Mouse (Mus musculus): ENCODE data around the gene Hes6.

Gene Hes6

DNA sequence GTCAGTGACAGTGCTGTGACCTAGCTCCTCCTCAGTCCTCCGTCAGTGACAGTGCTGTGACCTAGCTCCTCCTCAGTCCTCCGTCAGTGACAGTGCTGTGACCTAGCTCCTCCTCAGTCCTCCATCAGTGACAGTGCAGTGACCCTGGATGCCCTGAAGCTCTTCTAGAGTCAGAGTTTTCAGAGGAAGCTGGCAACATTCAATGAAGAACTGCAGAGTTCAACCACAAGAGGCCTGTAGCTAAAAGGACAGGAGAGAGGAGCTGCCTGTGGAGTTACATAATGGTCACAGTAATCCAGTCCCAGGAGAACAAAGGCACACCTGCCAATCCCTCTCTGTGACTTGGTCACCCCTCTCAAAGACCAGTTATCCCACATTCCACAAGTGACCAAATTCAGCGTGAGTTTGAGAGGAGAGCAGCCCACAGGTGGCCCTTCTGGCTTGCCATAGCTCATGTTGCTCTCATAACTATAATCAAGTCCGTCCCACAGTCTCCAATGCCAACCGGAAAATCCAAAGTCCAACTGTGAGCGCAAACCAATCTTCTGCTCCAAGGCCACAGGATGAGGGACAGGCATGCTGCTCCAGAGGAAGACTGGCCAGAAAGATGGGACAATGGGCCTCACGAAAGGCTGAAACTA lies 28.6 kb upstream of the Hes6 start:
- intact Hi-C loops (cut with DNase I) = no loop called here

DNA sequence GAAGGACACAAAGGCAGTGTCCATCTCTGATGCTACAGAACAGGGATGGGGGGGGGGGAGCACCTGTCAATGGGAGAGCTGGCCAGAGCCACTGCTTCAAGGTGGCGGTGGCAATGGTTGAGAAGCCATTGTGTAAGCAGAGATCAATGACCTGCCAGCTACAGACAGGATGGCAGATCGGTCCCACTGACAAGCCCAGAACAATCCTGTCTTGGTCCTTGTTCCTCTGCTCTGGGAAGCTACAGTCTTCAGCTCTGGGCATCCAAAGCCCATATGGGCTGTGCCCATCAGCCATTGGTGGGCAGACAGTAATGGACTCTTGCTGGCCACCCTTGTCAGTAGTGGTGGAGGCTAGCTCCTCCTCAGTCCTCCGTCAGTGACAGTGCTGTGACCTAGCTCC lies 28.0 kb upstream of the Hes6 start:
- intact Hi-C loops (cut with DNase I) = no loop called here

- intact Hi-C loops (cut with DNase I) = no loop called here
Measured at GRCm38 (mm10) chr1:91439776-91440175, 25.9 kb upstream of the Hes6 start.

GRCm38 (mm10) chr1:91437573-91437972 lies 23.7 kb upstream of the Hes6 start:
- intact Hi-C loops (cut with DNase I) = loop anchor here (2.0 kb wide), 1 partner anchor 21 kb away; the partner anchor contains the start of gene Per2

DNA sequence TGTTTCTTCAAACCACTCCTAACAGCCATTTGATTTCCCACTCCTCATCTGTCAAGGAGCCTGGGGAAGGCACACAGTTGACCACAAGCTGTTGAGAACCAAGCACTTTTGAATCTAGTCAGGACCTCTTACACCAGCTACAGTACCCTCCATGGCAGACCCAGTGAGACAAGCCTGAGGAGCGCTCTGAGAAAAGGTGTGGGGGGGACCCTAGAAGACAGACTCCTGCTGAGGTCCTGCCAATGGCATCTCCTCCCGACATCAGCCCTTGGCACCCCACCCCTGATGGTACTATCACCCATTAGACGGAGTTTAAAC lies 23.2 kb upstream of the Hes6 start:
- intact Hi-C loops (cut with DNase I) = loop anchor here (2.0 kb wide), 1 partner anchor 22 kb away; the partner anchor contains the start of gene Per2

GRCm38 (mm10) chr1:91436380-91437082 lies 22.7 kb upstream of the Hes6 start:
- intact Hi-C loops (cut with DNase I) = loop anchor here (2.0 kb wide), 1 partner anchor 22 kb away; the partner anchor contains the start of gene Per2

GRCm38 (mm10) chr1:91435606-91436130 lies 21.8 kb upstream of the Hes6 start:
- intact Hi-C loops (cut with DNase I) = loop anchor here (2.0 kb wide), 1 partner anchor 23 kb away; the partner anchor contains the start of gene Per2

DNA sequence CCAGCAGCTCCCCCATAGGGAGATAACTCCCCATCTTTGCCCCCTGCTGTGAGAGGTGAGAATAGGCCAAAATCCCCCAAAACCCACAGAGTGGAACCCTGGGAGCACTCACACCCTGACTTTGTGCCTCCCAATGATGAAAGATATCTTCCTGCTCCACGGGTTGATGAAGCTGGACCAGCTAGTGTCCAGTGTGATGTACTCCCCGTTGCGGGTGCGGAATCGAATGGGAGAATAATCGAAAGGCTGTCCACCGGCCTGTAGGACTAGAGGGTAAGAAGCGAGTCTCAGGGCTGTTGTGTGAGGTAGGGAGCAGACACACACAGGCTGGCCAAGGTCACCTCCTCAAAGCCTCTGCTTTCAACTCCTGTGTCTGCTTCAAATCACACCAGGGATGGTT lies 21.1 kb upstream of the Hes6 start:
- intact Hi-C loops (cut with DNase I) = no loop called here

GRCm38 (mm10) chr1:91430761-91431160 lies 16.9 kb upstream of the Hes6 start:
- intact Hi-C loops (cut with DNase I) = no loop called here

DNA sequence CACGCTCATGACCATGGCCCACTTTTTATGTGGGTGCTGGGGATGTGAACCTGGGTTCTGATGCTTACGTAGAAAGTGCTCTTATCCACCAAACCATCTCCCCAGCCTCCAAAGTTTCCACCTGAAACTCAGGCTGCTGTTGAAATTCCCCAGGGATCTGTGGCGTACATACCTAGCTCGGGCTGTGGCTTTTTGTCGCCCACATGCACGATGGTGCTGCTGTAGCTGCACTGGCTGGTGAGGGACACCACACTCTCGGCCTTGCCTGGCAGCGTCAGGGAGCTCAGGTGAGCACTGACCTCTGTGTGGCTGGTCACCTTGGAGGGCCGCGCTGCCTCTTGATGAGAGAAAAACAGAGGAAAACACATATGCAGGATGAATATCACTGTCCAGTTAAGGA lies 15.4 kb upstream of the Hes6 start:
- intact Hi-C loops (cut with DNase I) = loop anchor here (5.0 kb wide), 1 partner anchor 53 kb away; no protein-coding TSS in a partner anchor

DNA sequence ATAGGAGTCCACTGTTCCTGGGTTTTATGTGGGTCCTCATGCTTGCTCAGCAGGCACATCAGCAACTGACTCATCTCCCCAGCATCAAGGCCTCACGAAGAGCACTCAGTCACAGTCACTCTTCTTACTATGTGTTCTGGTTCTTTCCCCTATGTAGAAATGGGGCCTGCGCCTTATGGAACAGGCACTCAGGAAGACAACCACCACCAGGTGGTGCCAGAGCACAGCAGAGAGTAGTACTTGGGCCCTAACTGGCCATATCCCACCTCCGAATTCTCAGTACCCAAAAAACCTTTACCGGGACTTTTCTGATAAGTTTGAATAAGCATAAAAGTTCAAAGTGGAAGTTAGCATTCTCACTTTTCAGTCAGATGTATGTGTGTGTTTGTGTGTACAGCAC lies 14.8 kb upstream of the Hes6 start:
- intact Hi-C loops (cut with DNase I) = loop anchor here (5.0 kb wide), 1 partner anchor 54 kb away; no protein-coding TSS in a partner anchor

- intact Hi-C loops (cut with DNase I) = loop anchor here (5.0 kb wide), 1 partner anchor 56 kb away; no protein-coding TSS in a partner anchor
Measured at GRCm38 (mm10) chr1:91426397-91426796, 12.6 kb upstream of the Hes6 start.

- intact Hi-C loops (cut with DNase I) = no loop called here
Measured at GRCm38 (mm10) chr1:91420601-91421065, 6.8 kb upstream of the Hes6 start.

- intact Hi-C loops (cut with DNase I) = no loop called here
Measured at GRCm38 (mm10) chr1:91419862-91420600, 6.2 kb upstream of the Hes6 start.

DNA sequence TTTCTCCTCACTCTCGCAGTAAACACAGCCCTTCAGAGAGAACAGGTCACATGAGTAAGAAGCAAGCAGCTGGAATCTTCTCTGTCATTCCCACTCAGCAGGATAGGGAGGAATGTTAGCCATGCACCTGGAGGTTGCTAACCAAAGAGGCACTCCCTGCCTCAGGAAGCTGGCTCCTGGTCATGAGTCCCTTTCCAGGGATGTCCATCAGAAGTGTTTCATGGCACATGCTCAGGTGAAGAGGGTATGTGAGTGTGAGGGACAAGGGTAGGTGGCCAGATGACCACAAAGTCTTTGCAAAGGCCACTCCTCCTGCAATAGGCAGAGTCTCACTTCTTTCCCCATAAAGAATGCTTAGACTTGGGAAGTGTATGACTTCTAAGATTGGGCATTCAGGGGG lies 4.2 kb upstream of the Hes6 start:
- intact Hi-C loops (cut with DNase I) = no loop called here

- intact Hi-C loops (cut with DNase I) = no loop called here
Measured at GRCm38 (mm10) chr1:91415311-91415710, 1.5 kb upstream of the Hes6 start.

DNA sequence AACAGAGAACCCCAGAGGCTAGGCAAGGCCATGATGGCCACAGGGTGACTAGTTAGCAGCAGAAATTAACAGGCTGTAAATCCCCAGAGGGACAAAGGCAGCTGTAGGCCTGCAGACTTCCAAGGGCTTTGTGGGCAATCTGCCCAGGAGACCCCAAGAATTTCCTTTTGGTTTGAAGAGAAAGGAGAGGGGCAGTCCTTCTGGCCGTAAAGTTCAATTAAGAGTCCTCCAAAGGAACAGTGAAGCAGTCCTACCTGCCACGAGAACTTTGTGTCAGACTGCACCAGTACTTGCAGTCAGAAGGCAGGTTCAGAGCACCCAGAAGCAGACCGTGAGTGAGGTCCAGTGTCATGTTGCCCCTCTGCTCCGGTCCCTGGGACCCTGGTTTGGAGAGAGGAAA lies 1.1 kb upstream of the Hes6 start:
- intact Hi-C loops (cut with DNase I) = no loop called here

DNA sequence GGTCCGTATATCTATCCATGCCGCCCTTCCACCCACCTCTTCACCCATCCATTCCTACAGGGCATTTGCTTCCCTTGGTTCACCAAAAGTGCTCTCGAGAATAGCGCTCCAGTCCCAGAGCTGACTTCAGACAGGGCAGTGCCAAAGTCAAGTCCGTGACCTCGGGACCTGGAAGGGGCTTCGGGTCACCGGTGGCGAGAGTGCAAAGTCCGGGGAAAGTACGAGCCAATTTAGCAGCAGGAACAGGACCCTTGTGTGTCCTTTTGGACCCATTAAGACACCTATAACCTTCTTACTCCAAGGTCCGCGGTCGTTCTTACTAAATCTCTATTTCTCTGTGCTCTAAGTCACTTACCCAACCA lies 321 bp downstream of the Hes6 start:
- intact Hi-C loops (cut with DNase I) = no loop called here

DNA sequence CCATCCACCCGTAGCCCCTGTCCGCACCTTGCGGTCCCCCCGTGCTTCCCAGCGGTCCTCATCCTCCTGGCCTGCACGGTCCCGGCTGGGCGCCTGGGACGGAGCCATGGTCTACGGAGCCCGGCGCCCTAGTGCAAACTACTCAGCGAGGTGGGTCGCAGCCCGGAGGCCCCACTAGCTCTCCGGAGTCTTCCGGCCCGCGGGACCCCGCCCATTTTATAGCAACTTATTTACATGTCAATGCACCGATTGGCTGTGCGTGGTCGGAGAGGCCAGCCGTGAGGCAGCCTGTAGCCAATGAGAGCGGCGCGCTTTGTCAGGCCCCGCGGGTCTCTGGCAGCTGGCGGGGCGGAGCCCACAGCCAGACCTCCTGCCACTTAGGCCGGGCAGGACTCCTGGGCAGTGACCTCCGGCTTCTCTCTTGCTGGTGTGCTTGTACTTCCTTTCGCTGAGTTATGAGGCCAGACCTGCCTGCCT lies 770 bp downstream of the Hes6 start:
- intact Hi-C loops (cut with DNase I) = no loop called here

DNA sequence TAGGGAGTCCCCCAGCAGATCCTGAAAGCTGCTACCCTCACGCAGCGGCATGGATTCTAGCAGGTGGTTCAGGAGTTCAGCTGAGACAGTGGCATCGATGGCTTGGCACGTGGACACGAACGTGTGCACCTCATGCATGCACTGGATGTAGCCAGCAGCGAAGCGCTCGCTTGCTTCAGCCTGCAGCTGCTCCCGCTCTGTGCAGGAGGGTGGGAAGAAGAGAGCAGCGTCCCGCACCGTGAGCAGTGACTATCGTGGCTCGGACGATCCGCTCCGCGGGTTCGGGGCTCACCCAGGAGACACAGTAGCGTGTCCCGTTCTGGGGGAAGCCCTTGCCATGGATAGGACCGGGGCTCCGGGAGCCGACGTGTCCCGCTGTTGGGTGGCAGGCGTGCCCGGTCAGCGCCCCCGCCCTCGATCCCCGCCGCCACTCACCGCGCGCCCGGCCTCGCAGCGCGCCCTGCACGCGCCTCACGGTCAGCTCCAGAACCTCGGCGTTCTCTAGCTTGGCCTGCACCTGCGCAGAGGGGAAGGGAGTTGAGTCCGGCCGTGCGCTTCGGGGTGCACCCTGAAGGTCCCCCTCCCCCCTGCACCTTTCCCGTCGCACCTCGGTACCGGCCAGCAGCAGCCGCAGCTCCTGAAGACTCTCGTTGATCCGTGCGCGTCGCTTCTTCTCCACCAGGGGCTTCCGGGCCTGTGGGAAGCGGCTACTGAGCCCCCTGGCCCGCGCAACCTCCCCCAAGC lies 1.4 kb downstream of the Hes6 start:
- intact Hi-C loops (cut with DNase I) = no loop called here

Measured in adrenal gland (tissue).